Mouse (Mus musculus): ENCODE data around the gene Snrk.

- no peak for TF ChIP-seq EP300 (IDR thresholded peaks at IDR 0.05; ENCODE audit: insufficient read depth, low read depth, low read length)
- TF ChIP-seq POLR2A (IDR thresholded peaks at IDR 0.05; ENCODE audit: insufficient read depth, low read length): no peak
Measured at GRCm38 (mm10) chr9:122135095-122135884, 18.2 kb downstream of the Snrk start.

All from ES-Bruce4 (cell line).